Mouse (Mus musculus) midbrain, postnatal 0 days (tissue): ENCODE data around the gene Magi3. TPM values are rescaled to one million over a fixed set of nuclear protein-coding genes. Genes with fewer than 3 reads are reported as not detected.

ENCODE experiments used
- ATAC-seq: fragments of 200-750 bp; cut with Nextera tagmentation; 2 replicates; pipeline ENCODE4 v1.8.0; 2017; ENCODE audit warnings: moderate number of reproducible peaks, mild to moderate bottlenecking, moderate TSS enrichment, moderate library complexity; ENCODE audit not compliant: low FRiP score
- DNase-seq: peaks from one replicate; pipeline ENCODE4 v3.0.0-alpha.2; 2015; ENCODE audit warnings: low spot score
- H3K27ac ChIP-seq: fragments of 300-500 bp; sonication (generic); 2 replicates; pipeline ENCODE4 v1.5.1; 2014; ENCODE audit warnings: low read depth, mild to moderate bottlenecking, low read length, mixed read lengths
- H3K27me3 ChIP-seq: fragments of 300-500 bp; sonication (generic); 2 replicates; pipeline ENCODE4 v1.6.1; 2014; ENCODE audit warnings: low read length, control low read depth, mixed read lengths; ENCODE audit not compliant: insufficient read depth
- H3K36me3 ChIP-seq: fragments of 300-500 bp; sonication (generic); 2 replicates; pipeline ENCODE4 v1.6.1; 2014; ENCODE audit warnings: low read length, control low read depth, mixed read lengths; ENCODE audit not compliant: insufficient read depth
- H3K4me1 ChIP-seq: fragments of 300-500 bp; sonication (generic); 2 replicates; pipeline ENCODE4 v1.6.1; 2014; ENCODE audit warnings: mild to moderate bottlenecking, control low read depth, antibody characterized with exemption, low read length, mixed read lengths; ENCODE audit not compliant: insufficient read depth
- H3K4me2 ChIP-seq: fragments of 300-500 bp; sonication (generic); 2 replicates; pipeline ENCODE4 v1.6.1; 2014; ENCODE audit warnings: low read depth, mild to moderate bottlenecking, low read length, mixed read lengths; ENCODE audit not compliant: poor library complexity, severe bottlenecking
- H3K4me3 ChIP-seq: fragments of 300-500 bp; sonication (generic); 2 replicates; pipeline ENCODE4 v1.5.1; 2014; ENCODE audit warnings: low read depth, mild to moderate bottlenecking, low read length, moderate library complexity
- H3K9ac ChIP-seq: fragments of 300-500 bp; sonication (generic); replicated peaks from 2 replicates; pipeline ENCODE4 v1.6.1; 2014; ENCODE audit warnings: mild to moderate bottlenecking, low read length, moderate library complexity, mixed read lengths; ENCODE audit not compliant: poor library complexity, severe bottlenecking
- H3K9me3 ChIP-seq: fragments of 300-500 bp; sonication (generic); 2 replicates; pipeline ENCODE4 v1.6.1; 2016; ENCODE audit warnings: low read length, control low read depth
- CTCF ChIP-seq: IDR thresholded peaks from 2 replicates; pipeline ENCODE4 v1.5.1; 2016; ENCODE audit warnings: antibody characterized with exemption, mild to moderate bottlenecking
- WGBS: fragments of 180-500 bp; shearing (Covaris S2); extraction: QIAGEN DNeasy Blood & Tissue Kit; methylation state at CpG from one replicate; pipeline ENCODE4 v1.1.7; 2014; 5-methylcytosine and 5-hydroxymethylcytosine counted together
- polyA plus RNA-seq: library from polyadenylated mRNA; unstranded; fragments of >200 nt; fragmentation: Nextera tagmentation; extraction: Ambion mirVana; gene quantifications from 2 replicates; pipeline ENCODE4 v1.2.1, GENCODE M21; 2015
- total RNA-seq: library from RNA; depleted of rRNA; stranded (reverse); fragments of >200 nt; gene quantifications from 2 replicates; pipeline ENCODE4 v1.2.3, GENCODE M21; 2014

Magi3 gene
- total and polyA plus RNA-seq, 2 experiments from 2014 or later, result 3.1 to 17.0 TPM

DNA sequence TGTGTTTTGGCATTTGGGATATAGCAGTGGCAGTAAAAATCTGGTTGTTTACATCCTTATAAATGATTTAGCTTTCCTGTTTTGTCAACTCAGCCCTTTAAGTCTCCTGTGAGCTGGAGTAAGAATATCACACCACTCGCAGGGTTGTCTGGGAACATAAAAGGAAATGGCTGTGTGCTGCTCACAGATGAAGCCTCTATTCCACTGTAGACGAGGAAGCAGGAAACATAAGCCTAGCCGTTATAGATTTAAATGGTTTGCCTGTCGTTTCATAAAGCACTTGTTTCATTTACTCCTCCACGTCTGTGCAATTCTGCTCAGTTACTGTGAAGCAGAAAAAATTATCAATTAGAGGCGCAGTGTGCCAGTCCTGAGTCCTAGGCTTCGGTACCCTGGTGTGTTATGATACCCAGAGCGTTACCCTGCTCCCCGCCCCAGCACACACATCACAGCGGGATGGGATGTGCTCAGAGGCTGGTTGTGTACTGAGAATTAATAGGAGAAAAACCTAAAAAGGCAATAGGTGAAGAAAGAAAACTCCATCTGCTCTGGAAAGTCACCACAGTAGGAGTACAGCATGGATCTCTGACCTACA lies 17.8 kb upstream of the Magi3 start:
- H3K4me2 ChIP-seq, result no peak overlapping the region
- H3K36me3 ChIP-seq, result no peaks in the 10 kb centered on the region
- no peak overlapping the region for H3K4me3 ChIP-seq
- peak overlapping the region; percentile 43; the same call in 1 of the 2 replicates for H3K27ac ChIP-seq
- no peak for DNase-seq
- no peak for ATAC-seq
- 56% methylated on average over 10 of the region's 10 CpGs for WGBS
- TF ChIP-seq CTCF, result no peak
- H3K4me1 ChIP-seq, result no peaks in the 10 kb centered on the region
- H3K27me3 ChIP-seq, result no peaks in the 10 kb centered on the region
- no peaks in the 10 kb centered on the region for H3K9me3 ChIP-seq
- H3K9ac ChIP-seq, result no peak overlapping the region

- Histone ChIP-seq H3K9me3 (no peaks in the 10 kb centered on the region), H3K36me3 (no peaks in the 10 kb centered on the region), H3K27me3 (no peaks in the 10 kb centered on the region), H3K9ac (no peak overlapping the region), H3K27ac (no peak overlapping the region), H3K4me3 (no peak overlapping the region), H3K4me1 (no peaks in the 10 kb centered on the region), H3K4me2 (no peak overlapping the region)
- DNase-seq (no peak), ATAC-seq (no peak)
- 93% methylated on average over 2 of the region's 2 CpGs for WGBS
- no peak for TF ChIP-seq CTCF
Observed at GRCm38 (mm10) chr3:104236029-104236428, 15.9 kb upstream of the Magi3 start.

- no peaks in the 10 kb centered on the region for H3K9me3 ChIP-seq
- H3K36me3 ChIP-seq, result no peaks in the 10 kb centered on the region
- no peak overlapping the region for H3K9ac ChIP-seq
- no peaks in the 10 kb centered on the region for H3K4me1 ChIP-seq
- no peak for ATAC-seq
- no peak overlapping the region for H3K4me3 ChIP-seq
- WGBS, result 93% methylated on average over 5 of the region's 5 CpGs
- TF ChIP-seq CTCF, result no peak
- H3K27me3 ChIP-seq, result no peaks in the 10 kb centered on the region
- no peak for DNase-seq
- no peak overlapping the region for H3K27ac ChIP-seq
- H3K4me2 ChIP-seq, result no peak overlapping the region
Observed at GRCm38 (mm10) chr3:104235099-104235498, 14.9 kb upstream of the Magi3 start.

DNA sequence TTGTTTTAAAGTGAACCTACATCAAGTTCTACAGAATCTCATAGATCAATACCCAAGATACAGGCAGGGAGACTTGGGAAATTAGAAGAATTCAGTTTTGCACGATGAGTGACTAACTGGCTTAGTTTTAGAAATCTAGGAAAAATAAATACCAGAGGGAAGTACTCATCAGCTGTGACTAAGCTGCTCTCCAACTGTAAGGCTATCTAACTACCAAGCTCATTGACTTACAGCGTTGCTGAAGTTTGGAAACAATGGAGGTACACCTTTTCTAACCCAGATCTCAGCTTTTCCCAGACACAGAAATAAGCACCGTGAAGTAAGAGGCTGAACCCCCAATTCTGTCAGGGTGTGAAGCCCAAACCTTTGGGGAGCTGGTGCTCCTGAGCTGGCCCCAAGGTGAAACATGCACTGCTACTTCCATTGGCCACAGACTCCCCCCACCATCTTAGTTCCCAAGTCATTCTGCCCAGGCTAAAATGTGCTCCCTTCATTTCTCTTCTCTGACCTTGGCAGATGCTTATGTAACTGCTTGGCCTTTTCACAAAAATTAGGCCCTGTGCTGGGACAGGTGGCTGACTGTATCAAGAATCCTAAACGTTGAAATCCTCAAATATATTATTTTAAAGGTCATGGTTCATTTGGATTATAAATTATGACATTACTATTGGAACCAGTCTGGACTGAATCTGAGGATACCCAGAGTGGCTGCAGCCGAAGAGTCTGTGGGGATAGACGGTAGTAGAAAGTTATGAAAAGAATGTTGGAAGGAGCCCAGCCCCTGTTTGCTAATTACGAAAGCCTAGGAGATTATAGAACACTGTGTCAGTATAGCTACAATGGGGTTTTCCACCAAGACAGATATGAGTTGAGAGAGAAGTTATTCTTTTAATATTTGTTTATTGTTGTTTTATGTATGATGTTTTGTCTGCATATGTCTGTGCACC lies 13.5 kb upstream of the Magi3 start:
- Histone ChIP-seq H3K27ac (no peak overlapping the region), H3K9ac (no peak overlapping the region), H3K4me2 (no peak overlapping the region), H3K36me3 (no peaks in the 10 kb centered on the region), H3K4me1 (no peaks in the 10 kb centered on the region), H3K9me3 (no peaks in the 10 kb centered on the region), H3K27me3 (no peaks in the 10 kb centered on the region), H3K4me3 (no peak overlapping the region)
- no peak for DNase-seq
- WGBS, result 75% methylated on average over 7 of the region's 7 CpGs
- TF ChIP-seq CTCF, result no peak
- no peak for ATAC-seq

DNA sequence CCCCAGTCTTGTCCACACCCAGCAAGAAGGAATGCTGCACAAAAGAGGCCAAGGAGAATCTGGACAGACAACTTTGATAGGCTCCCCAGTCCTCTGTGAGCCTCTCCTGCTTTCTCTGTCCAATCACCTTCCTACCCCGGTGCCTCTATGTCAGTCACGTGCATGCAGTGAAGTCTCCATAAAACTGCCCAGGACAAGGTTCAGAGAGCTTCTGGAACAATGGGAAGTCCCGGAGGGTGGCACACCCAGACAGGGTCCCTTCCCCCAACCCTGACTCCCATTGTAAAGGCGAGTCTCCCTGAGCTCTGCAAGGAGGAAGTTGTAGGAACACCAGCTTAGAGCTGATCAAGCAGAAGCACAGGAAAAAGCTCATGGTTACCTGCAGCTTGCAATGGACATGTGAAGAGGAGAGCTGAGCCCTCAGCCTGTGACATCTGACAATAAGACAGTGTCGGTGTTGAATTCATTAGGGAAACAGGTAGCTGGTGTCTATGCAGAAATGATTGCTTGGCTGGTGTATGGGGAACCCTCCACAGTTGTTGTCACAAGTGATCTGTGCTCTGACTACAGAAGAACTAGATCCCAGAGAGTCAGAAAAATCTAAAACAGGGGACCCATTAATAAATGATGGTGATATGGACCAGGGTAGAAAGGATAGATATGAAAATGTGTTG lies 7.4 kb upstream of the Magi3 start:
- ATAC-seq (no peak), DNase-seq (no peak)
- 28% methylated on average over 5 of the region's 5 CpGs for WGBS
- Histone ChIP-seq H3K4me3 (no peak overlapping the region), H3K27ac (no peak overlapping the region), H3K4me2 (no peak overlapping the region), H3K9ac (no peak overlapping the region), H3K9me3 (no peaks in the 10 kb centered on the region), H3K27me3 (no peaks in the 10 kb centered on the region), H3K36me3 (no peaks in the 10 kb centered on the region), H3K4me1 (no peaks in the 10 kb centered on the region)
- TF ChIP-seq CTCF, result no peak

DNA sequence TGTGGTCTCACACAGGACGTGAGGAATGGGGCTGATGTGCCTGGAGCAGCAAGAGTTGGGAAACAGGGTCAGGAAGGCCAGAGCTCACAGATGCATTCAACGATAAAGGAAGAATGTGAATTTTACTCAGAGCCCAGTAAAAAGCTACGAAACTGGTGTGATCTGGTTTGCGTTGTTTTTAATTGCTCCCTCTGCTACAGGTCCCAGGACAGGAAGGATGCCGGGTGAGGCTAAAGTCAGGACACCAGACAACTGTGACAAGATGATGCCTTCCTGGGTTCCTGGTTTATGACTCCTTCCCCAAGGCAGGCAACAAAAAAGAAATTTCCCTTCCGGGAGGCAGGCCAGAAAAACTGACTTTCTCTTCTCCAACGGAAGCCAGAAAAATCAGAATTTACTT lies 6.6 kb upstream of the Magi3 start:
- no peaks in the 10 kb centered on the region for H3K9me3 ChIP-seq
- H3K4me3 ChIP-seq, result no peak overlapping the region
- H3K36me3 ChIP-seq, result no peaks in the 10 kb centered on the region
- H3K4me2 ChIP-seq, result no peak overlapping the region
- no peak for TF ChIP-seq CTCF
- ATAC-seq, result no peak
- H3K27me3 ChIP-seq, result no peaks in the 10 kb centered on the region
- no peaks in the 10 kb centered on the region for H3K4me1 ChIP-seq
- no peak overlapping the region for H3K9ac ChIP-seq
- WGBS, result 75% methylated on average over 7 of the region's 7 CpGs
- no peak for DNase-seq
- H3K27ac ChIP-seq, result no peak overlapping the region
